Mouse (Mus musculus) testis, postnatal 10 days (tissue): ENCODE measurements around the gene Prkaca.

Source experiments
- DNase-seq: peaks from one replicate; pipeline ENCODE4 v3.0.0; 2021; ENCODE audit warnings: low spot score

Gene Prkaca

DNA sequence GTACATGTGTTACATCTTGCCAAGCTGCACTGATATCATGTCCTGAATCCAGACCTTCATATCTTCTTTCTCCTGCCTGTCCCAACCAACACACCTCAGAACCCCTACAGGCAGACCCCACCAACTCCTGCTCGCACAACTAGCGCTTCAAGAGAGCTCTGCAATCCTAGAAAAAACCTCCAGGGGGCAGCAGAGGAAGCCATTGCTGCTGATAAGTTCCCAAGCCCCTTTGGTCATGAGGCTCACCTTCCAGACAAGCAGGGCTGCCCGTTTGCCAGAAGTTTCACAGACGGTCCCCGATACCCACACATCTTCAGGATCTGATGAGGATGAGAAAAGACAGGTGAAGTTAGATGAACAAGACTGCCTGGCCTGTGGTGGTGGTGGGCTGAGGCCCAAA, 66.3 kb downstream of the Prkaca start:
- DNase-seq: peak; percentile 84

DNA sequence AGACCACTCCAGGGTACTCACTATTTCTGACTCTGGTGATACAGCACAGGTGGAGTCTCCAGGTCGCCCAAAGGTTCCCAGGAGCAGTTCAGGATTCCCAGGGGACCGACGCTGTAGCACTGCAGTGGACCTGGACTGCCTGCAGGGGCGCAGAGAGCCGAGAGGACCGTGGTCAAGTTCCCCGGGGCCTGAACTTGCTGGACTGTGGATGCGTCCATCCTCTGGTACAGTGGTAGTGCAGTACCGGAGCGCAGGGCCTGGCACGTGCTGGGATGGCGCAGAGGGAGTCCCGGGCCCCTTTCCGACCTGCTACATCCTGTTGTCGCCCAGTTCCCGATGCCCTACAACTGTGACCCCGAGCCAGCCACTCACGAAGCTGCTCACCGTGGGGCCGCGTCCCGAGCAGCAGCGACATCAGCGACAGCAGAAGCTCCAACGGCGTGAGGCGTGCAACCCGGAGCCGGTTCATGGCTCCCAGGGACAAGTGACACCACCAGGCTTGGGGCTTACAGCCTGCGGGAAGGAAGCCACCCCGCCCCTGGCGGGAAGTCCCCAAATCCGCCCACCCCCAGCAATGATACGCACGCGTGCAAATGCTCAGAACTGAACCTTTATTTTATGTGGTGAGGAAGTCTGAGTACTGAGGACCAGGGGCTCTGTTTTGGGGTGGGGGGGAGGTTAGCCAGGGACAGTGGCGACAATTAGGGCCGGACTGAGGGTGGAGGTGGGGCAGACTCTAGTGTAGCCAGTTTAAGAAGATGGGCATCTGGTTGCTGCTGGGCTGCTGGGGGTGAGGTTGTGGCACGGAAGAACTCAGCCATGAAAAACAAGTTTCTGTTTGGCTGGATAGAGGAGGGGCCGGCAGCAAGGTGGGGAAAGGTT, 69.5 kb downstream of the Prkaca start, which contains the start of gene Il27ra:
Gene Il27ra (minus strand): TSS at position 524 of the 882 bp plus-strand sequence.
- DNase-seq: peak; percentile 84

DNA sequence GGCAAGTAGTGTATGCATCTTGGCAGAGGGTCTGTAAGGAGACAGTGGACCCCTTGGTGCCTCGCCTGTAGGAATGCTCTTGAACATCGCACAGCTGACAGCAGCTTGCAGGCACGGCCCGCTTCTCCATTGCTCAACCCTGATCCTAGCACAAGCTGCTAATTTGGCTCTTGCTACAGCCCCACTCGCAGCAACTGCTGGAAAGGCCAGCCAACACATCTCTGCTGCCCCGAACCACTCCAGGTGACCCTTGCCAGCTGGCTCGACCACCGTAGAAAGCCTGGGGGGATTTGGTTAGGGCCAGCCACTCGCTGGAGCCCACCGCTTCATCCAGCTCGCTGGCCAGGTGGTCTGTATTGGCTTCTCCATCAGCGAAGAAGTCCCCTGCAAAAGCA, 70.2 kb downstream of the Prkaca start:
- no peak for DNase-seq

DNA sequence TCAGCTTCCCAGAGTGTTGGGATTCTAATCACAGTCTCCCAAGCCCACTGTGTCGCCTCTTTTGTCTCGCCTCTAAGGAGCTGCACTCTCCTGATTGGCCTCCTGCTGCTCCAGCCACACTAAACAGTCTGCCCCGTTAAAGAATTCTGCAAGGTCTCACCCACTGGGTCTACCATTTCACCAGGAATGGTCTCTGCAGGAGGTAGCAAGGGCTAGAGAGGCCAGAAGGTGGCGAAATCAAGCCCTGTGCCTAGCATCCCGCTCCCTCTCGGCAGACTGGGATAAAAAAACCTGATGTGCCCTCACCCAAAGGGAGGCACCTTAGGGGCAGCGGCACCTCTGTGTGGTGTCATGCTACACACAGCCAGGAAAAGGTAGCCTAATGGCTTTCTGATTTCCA, 71.3 kb downstream of the Prkaca start:
- DNase-seq: no peak

DNA sequence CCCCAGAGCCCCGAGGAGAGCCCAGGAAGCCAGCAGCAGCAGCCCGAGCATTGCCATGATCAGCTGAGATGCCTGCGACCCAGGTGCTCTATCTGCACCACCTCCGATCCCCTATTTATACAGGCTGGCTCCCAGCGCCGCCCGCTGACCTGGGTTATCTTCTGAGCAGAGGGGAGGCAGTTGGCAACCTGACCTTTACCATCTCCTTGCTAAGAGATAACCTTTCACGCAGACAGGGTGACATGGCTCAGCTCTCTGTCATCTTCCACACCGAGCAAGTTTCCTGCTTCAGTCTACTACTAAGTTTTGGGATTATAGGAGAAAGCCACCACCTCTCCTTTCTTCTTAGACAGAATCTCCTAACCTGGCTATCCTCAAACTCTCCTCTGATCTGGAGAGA, 72.1 kb downstream of the Prkaca start, which contains the start of gene Rln3:
Gene Rln3 (minus strand): TSS at position 101 of the 400 bp plus-strand sequence.
- DNase-seq: no peak
